Mouse (Mus musculus) liver, embryonic 16.5 days (tissue): ENCODE measurements around the gene Proser2. TPM values are rescaled to one million over a fixed set of nuclear protein-coding genes. Genes with fewer than 3 reads are reported as not detected.
"Not testable (repeated sequence)": the region's sequence is repeated elsewhere in the genome, so short reads cannot be mapped to it uniquely, and the experiment has no call there.

Experiments
- ATAC-seq: fragments of 200-750 bp; cut with Nextera tagmentation; 2 replicates; pipeline ENCODE4 v1.8.0; 2017; ENCODE audit warnings: low read depth, mild to moderate bottlenecking, moderate number of reproducible peaks, moderate library complexity
- H3K27ac ChIP-seq: fragments of 300-500 bp; sonication (generic); 2 replicates; pipeline ENCODE4 v1.5.1; 2014; ENCODE audit warnings: mild to moderate bottlenecking, low read length
- H3K27me3 ChIP-seq: fragments of 300-500 bp; sonication (generic); 2 replicates; pipeline ENCODE4 v1.6.1; 2014; ENCODE audit warnings: low read depth, low read length, mixed read lengths; ENCODE audit not compliant: control insufficient read depth, insufficient read depth
- H3K36me3 ChIP-seq: fragments of 300-500 bp; sonication (generic); 2 replicates; pipeline ENCODE4 v1.6.1; 2014; ENCODE audit warnings: mild to moderate bottlenecking; ENCODE audit not compliant: control insufficient read depth, insufficient read depth
- H3K4me1 ChIP-seq: fragments of 300-500 bp; sonication (generic); 2 replicates; pipeline ENCODE4 v1.6.1; 2014; ENCODE audit warnings: low read depth, low read length, mixed read lengths; ENCODE audit not compliant: control insufficient read depth
- H3K4me2 ChIP-seq: fragments of 300-500 bp; sonication (generic); 2 replicates; pipeline ENCODE4 v1.6.1; 2014; ENCODE audit warnings: low read depth, low read length, mixed read lengths
- H3K4me3 ChIP-seq: fragments of 300-500 bp; sonication (generic); 2 replicates; pipeline ENCODE4 v1.5.1; 2014; ENCODE audit warnings: low read depth, mild to moderate bottlenecking, low read length
- H3K9ac ChIP-seq: fragments of 300-500 bp; sonication (generic); 2 replicates; pipeline ENCODE4 v1.6.1; 2014; ENCODE audit warnings: low read depth, low read length
- H3K9me3 ChIP-seq: fragments of 300-500 bp; sonication (generic); replicated peaks from 2 replicates; pipeline ENCODE4 v1.6.1; 2016; ENCODE audit warnings: low read length; ENCODE audit not compliant: control insufficient read depth
- WGBS: fragments of 180-500 bp; shearing (Covaris S2); extraction: QIAGEN DNeasy Blood & Tissue Kit; methylation state at CpG from one replicate; pipeline ENCODE4 v1.1.7; 2014; ENCODE audit not compliant: insufficient replicate concordance; 5-methylcytosine and 5-hydroxymethylcytosine counted together
- polyA plus RNA-seq: library from polyadenylated mRNA; unstranded; fragments of >200 nt; fragmentation: Nextera tagmentation; extraction: Ambion mirVana; gene quantifications from 2 replicates; pipeline ENCODE4 v1.2.1, GENCODE M21; 2015

The Proser2 gene
- polyA plus RNA-seq, 1 experiment from 2014 or later = 10.2 TPM

DNA sequence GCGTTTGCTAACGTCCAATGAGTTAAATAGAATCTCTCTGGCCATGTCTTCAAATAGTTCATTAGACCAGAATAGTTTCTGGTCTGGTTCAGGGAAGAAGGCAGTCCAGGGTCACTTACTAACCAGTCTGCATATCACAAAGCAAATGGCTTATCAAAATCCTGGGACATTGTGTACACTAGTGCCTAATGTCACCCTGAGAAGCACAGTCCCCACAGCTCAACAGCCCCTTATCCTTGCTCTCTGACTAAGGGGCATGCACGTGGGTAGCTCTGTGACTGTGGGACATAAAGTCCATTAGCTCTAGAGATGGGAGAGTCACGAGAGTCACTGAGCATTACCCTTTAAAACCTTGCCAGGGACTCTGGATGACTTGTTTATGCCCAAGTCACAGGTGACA is 17.4 kb downstream of the Proser2 start:
- H3K36me3 ChIP-seq = no peaks in the 10 kb centered on the region
- H3K4me2 ChIP-seq = no peak overlapping the region
- 53% methylated on average over 4 of the region's 4 CpGs for WGBS
- H3K4me1 ChIP-seq = no peaks in the 10 kb centered on the region
- H3K27ac ChIP-seq = no peak overlapping the region
- ATAC-seq = no peak
- no peak overlapping the region for H3K4me3 ChIP-seq
- H3K9ac ChIP-seq = no peak overlapping the region
- H3K27me3 ChIP-seq = no peaks in the 10 kb centered on the region
- no peaks in the 10 kb centered on the region for H3K9me3 ChIP-seq

GRCm38 (mm10) chr2:6105437-6105836 is 24.6 kb downstream of the Proser2 start:
- Histone ChIP-seq H3K9me3 (no peaks in the 10 kb centered on the region), H3K4me2 (no peak overlapping the region), H3K27me3 (peaks cover 9% of the 10 kb centered on the region), H3K9ac (no peak overlapping the region), H3K36me3 (no peaks in the 10 kb centered on the region), H3K4me1 (no peaks in the 10 kb centered on the region), H3K4me3 (no peak overlapping the region), H3K27ac (no peak overlapping the region)
- ATAC-seq = no peak
- 68% methylated on average over 2 of the region's 2 CpGs for WGBS

DNA sequence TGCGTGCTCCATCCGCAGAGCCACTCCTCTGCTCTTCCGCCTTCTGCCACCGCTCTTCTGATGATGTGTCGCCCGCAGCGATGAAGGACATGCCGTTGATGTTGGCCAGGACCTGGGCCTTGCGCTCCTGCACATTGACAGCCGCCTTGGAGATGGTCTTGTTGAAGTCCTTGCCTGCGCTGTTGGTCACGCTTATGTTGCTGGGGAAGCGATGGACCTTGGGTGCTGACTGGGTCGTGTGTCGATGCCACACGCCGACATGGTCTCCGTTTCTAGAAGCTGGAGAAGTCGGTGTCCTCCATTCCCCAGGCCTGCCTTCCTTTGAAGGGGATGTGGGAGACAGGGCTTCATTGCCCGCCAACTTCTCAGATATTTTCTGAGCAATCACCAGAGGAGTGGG is 29.3 kb downstream of the Proser2 start:
- Histone ChIP-seq H3K27ac (no peak overlapping the region), H3K27me3 (peaks cover 21% of the 10 kb centered on the region), H3K9me3 (no peaks in the 10 kb centered on the region), H3K4me3 (peak overlapping the region; percentile 7; the same call in 1 of the 2 replicates), H3K4me1 (no peaks in the 10 kb centered on the region), H3K4me2 (peak overlapping the region; percentile 24), H3K36me3 (no peaks in the 10 kb centered on the region), H3K9ac (no peak overlapping the region)
- no peak for ATAC-seq
- WGBS = 30% methylated on average over 20 of the region's 20 CpGs

DNA sequence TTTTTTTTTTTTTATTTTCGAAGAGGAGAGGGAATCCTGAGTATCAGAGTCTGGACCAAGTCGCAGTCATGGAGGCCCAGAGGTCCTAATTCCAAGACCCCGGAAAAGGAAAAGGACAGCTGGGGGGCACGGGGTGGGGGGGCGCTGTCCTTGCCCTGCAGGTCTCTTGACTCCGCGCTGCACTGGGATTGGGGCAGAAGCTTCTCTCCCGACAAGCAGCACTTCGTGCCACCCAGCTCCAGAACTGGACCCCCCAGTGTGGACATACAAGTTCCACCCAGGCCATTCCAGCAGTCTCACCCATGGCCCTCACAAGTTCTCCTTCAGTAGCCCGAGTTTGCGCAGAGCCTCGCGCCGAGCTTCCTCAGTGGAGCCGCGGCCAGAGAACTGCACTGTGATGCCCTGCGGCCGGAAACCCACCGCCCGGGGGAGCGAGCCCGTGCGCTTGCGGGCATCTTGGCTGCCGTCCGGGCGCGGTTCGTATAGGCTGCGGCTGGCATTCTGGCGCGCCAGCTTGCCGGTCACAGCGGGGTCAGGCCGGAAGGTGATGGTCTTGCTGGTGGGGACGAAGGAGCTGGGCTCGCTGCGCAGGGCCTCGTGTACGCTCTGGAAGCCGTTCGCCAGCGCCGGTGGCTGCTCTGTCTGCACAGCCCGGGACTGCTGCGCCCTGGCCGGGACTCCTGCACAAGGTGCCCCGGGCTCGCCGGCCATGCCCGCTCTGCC is 29.8 kb downstream of the Proser2 start:
- Histone ChIP-seq H3K4me1 (no peaks in the 10 kb centered on the region), H3K4me2 (peak overlapping the region; percentile 24), H3K27me3 (peaks cover 21% of the 10 kb centered on the region), H3K36me3 (no peaks in the 10 kb centered on the region), H3K4me3 (peak overlapping the region; percentile 7; the same call in 1 of the 2 replicates), H3K9me3 (no peaks in the 10 kb centered on the region), H3K9ac (no peak overlapping the region), H3K27ac (no peak overlapping the region)
- no peak for ATAC-seq
- 10% methylated on average over 50 of the region's 51 CpGs for WGBS

GRCm38 (mm10) chr2:6099443-6099842 is 30.6 kb downstream of the Proser2 start:
- ATAC-seq = no peak
- H3K27me3 ChIP-seq = peaks cover 21% of the 10 kb centered on the region
- H3K36me3 ChIP-seq = no peaks in the 10 kb centered on the region
- H3K4me2 ChIP-seq = no peak overlapping the region
- no peaks in the 10 kb centered on the region for H3K9me3 ChIP-seq
- no peak overlapping the region for H3K4me3 ChIP-seq
- WGBS = 54% methylated on average over 9 of the region's 9 CpGs
- no peaks in the 10 kb centered on the region for H3K4me1 ChIP-seq
- H3K9ac ChIP-seq = no peak overlapping the region
- no peak overlapping the region for H3K27ac ChIP-seq

- H3K9ac ChIP-seq = no peak overlapping the region
- H3K27me3 ChIP-seq = peaks cover 21% of the 10 kb centered on the region
- H3K4me3 ChIP-seq = no peak overlapping the region
- no peaks in the 10 kb centered on the region for H3K9me3 ChIP-seq
- no peak overlapping the region for H3K4me2 ChIP-seq
- no peaks in the 10 kb centered on the region for H3K36me3 ChIP-seq
- no peak for ATAC-seq
- 34% methylated on average over 6 of the region's 6 CpGs for WGBS
- no peaks in the 10 kb centered on the region for H3K4me1 ChIP-seq
- H3K27ac ChIP-seq = no peak overlapping the region
Measured at GRCm38 (mm10) chr2:6098924-6099323, 31.1 kb downstream of the Proser2 start.

GRCm38 (mm10) chr2:6097113-6097716 is 32.8 kb downstream of the Proser2 start:
- Histone ChIP-seq H3K4me2 (no peak overlapping the region), H3K27ac (no peak overlapping the region), H3K9me3 (no peaks in the 10 kb centered on the region), H3K36me3 (no peaks in the 10 kb centered on the region), H3K4me3 (no peak overlapping the region), H3K27me3 (peaks cover 21% of the 10 kb centered on the region), H3K4me1 (no peaks in the 10 kb centered on the region), H3K9ac (no peak overlapping the region)
- WGBS = 56% methylated on average over 7 of the region's 7 CpGs
- ATAC-seq = no peak

- not testable (repeated sequence) for H3K27me3 ChIP-seq, H3K9ac ChIP-seq, H3K4me3 ChIP-seq, H3K4me2 ChIP-seq, ATAC-seq, H3K36me3 ChIP-seq, H3K27ac ChIP-seq, H3K9me3 ChIP-seq, H3K4me1 ChIP-seq
- WGBS = 68% methylated on average over 16 of the region's 16 CpGs
Measured at GRCm38 (mm10) chr2:6089941-6090340, 40.1 kb downstream of the Proser2 start.

DNA sequence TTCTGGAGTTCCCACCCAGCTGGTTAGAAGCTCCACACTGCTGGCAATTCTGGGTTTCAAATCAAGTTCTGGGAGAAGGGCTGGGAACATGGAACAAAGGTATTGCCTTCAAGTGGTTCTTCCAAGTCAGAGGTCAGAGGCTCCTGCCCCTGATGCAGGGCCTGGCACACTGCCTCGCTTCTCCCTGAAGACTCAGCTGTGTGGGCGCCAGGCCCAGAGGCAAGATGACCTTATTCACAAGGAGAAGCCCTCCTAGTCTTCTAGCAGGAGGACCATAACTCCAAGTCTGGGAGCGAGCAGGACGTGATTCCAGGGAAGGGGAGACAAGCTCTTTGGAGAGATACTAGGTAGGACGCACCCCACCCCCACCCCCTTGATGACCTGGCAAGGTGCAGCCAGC is 42.9 kb downstream of the Proser2 start:
- H3K27me3 ChIP-seq = no peaks in the 10 kb centered on the region
- no peak overlapping the region for H3K4me2 ChIP-seq
- no peak overlapping the region for H3K27ac ChIP-seq
- H3K4me1 ChIP-seq = no peaks in the 10 kb centered on the region
- no peak overlapping the region for H3K9ac ChIP-seq
- 64% methylated on average over 5 of the region's 5 CpGs for WGBS
- no peaks in the 10 kb centered on the region for H3K36me3 ChIP-seq
- H3K9me3 ChIP-seq = no peaks in the 10 kb centered on the region
- H3K4me3 ChIP-seq = no peak overlapping the region
- ATAC-seq = no peak
